Mouse (Mus musculus): ENCODE data around the gene Zfp69.

The Zfp69 gene

GRCm38 (mm10) chr4:120951428-120951973, at the start of gene Zfp69:
TSS of gene Zfp69 (minus strand) at chr4:120951699.
- peak; percentile 89 to 91 for DNase-seq (ENCODE audit: low spot score in 2 of 2)

GRCm38 (mm10) chr4:121001042-121001441, 49.5 kb upstream of the Zfp69 start:
- DNase-seq (ENCODE audit: low spot score in 2 of 2) = no peak

GRCm38 (mm10) chr4:120995911-120996310, 44.4 kb upstream of the Zfp69 start:
- DNase-seq (ENCODE audit: low spot score in 2 of 2) = no peak

GRCm38 (mm10) chr4:120993025-120993424, 41.5 kb upstream of the Zfp69 start:
- no peak for DNase-seq (ENCODE audit: low spot score in 2 of 2)

- DNase-seq (ENCODE audit: low spot score in 2 of 2) = no peak
Measured at GRCm38 (mm10) chr4:120992284-120992683, 40.8 kb upstream of the Zfp69 start.

GRCm38 (mm10) chr4:120987319-120987718, 35.8 kb upstream of the Zfp69 start:
- no peak for DNase-seq (ENCODE audit: low spot score in 2 of 2)

- DNase-seq (ENCODE audit: low spot score in 2 of 2) = no peak
Measured at GRCm38 (mm10) chr4:120986446-120986845, 34.9 kb upstream of the Zfp69 start.

- DNase-seq (ENCODE audit: low spot score in 2 of 2) = no peak
Measured at GRCm38 (mm10) chr4:120978221-120978620, 26.7 kb upstream of the Zfp69 start.

- DNase-seq (ENCODE audit: low spot score in 2 of 2) = no peak
Measured at GRCm38 (mm10) chr4:120975428-120975734, 23.9 kb upstream of the Zfp69 start.

GRCm38 (mm10) chr4:120974711-120975427, 23.4 kb upstream of the Zfp69 start:
- no peak for DNase-seq (ENCODE audit: low spot score in 2 of 2)

- DNase-seq (ENCODE audit: low spot score in 2 of 2) = no peak
Measured at GRCm38 (mm10) chr4:120971842-120972241, 20.3 kb upstream of the Zfp69 start.

- no peak for DNase-seq (ENCODE audit: low spot score in 2 of 2)
Measured at GRCm38 (mm10) chr4:120969382-120970146, 18.1 kb upstream of the Zfp69 start.

GRCm38 (mm10) chr4:120968486-120968885, 17.0 kb upstream of the Zfp69 start:
- DNase-seq (ENCODE audit: low spot score in 2 of 2) = no peak

- DNase-seq (ENCODE audit: low spot score in 2 of 2) = no peak
Measured at GRCm38 (mm10) chr4:120955586-120955985, 4.1 kb upstream of the Zfp69 start.

- DNase-seq (ENCODE audit: low spot score in 2 of 2) = no peak
Measured at GRCm38 (mm10) chr4:120953667-120954066, 2.2 kb upstream of the Zfp69 start.

GRCm38 (mm10) chr4:120953038-120953437, 1.5 kb upstream of the Zfp69 start:
- DNase-seq (ENCODE audit: low spot score in 2 of 2) = no peak

GRCm38 (mm10) chr4:120952163-120952562, 664 bp upstream of the Zfp69 start:
- peak in 1 of 2 experiments; percentile 20 for DNase-seq (ENCODE audit: low spot score in 2 of 2)

GRCm38 (mm10) chr4:120950763-120951427, 604 bp downstream of the Zfp69 start:
- peak in 1 of 2 experiments; percentile 44 for DNase-seq (ENCODE audit: low spot score in 2 of 2)

GRCm38 (mm10) chr4:120948938-120949337, 2.6 kb downstream of the Zfp69 start:
- peak in 1 of 2 experiments; percentile 56 for DNase-seq (ENCODE audit: low spot score in 2 of 2)

GRCm38 (mm10) chr4:120935006-120935405, 16.5 kb downstream of the Zfp69 start:
- no peak for DNase-seq (ENCODE audit: low spot score in 2 of 2)

GRCm38 (mm10) chr4:120930736-120931135, 20.8 kb downstream of the Zfp69 start:
- DNase-seq (ENCODE audit: low spot score in 2 of 2) = peak in 1 of 2 experiments; percentile 57

GRCm38 (mm10) chr4:120928686-120929085, 22.8 kb downstream of the Zfp69 start:
- peak in 1 of 2 experiments; percentile 56 for DNase-seq (ENCODE audit: low spot score in 2 of 2)

Data from urinary bladder, postnatal 4 days (tissue).